Mouse (Mus musculus): ENCODE data around the gene Gm10842. TPM values are rescaled to one million over a fixed set of nuclear protein-coding genes. Genes with fewer than 3 reads are reported as not detected.

The Gm10842 gene
- polyA plus RNA-seq (2012; rRNA removed): not detected in 2 replicates

DNA sequence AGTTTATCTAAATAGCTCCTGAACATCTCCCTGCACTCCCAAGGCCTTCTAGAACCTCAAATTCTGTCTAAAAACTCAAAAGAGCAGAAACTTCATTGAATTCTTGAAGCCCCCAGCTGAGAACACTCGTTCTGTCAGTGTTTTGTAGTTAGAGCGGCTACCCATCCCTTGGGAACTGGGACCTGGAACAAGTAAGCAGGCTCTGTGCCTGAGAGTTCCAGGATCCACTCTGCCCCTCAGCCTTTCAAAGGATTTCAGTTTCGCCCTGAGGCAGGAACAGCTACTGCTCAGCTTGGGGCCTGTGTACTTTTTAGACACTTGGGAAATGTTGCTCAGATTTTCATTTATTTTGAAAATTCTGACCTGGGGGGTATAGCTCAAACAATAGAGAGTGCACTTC lies at the start of gene Gm10842:
Gm10842 (plus strand) TSS at position 301 of the 400 bp plus-strand sequence.

GRCm38 (mm10) chr11:105125735-105126519 lies 20.8 kb upstream of the Gm10842 start, which contains the start of gene Mettl2:
Mettl2 (plus strand) TSS chr11:105126425.

DNA sequence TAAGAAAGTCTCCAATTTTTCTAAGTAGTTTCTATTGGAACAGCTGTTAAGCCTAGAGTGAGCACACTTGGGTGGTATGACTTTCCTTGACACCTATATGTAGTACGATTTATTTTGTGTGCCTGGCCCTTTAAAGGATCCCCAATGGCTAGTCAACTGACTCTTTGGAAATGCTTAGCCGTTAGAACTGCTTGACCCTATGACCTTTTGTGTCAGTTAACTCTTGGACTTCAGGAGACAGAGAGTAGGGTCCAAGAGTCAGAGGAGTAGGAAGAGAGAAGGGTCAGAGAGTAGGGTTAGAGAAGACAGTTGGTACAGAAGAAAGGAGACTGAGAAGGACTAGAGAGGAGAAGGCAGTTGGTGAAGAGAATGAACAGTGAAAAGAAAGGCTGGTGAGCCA lies 31.8 kb downstream of the Gm10842 start, which contains the start of gene Tlk2:
Tlk2 (plus strand) TSS at position 292 of the 400 bp plus-strand sequence.

Other genes with a start within 250 kb of the Gm10842 start
- gene Efcab3, start 83.3 kb upstream of the Gm10842 start, polyA plus RNA-seq (2012; rRNA removed): 0.19 and 0.20 TPM in 2 replicates
- 11.4 and 12.5 TPM in 2 replicates for gene Mettl2, start 20.5 kb upstream of the Gm10842 start, polyA plus RNA-seq (2012; rRNA removed)
- 13.7 and 17.1 TPM in 2 replicates for gene Tlk2, start 31.9 kb downstream of the Gm10842 start, polyA plus RNA-seq (2012; rRNA removed)
- gene Mrc2, start 145.8 kb downstream of the Gm10842 start, polyA plus RNA-seq (2012; rRNA removed): 0.84 and 1.2 TPM in 2 replicates